Mouse (Mus musculus): ENCODE data around the gene Pde3b. TPM values are rescaled to one million over a fixed set of nuclear protein-coding genes. Genes with fewer than 3 reads are reported as not detected.
"Not testable (repeated sequence)": the region's sequence is repeated elsewhere in the genome, so short reads cannot be mapped to it uniquely, and the experiment has no call there.

The Pde3b gene
- total RNA-seq (2022), result 10 to 100 TPM in 3 of 4 experiments, 1 to 10 TPM in 1; 7.3 to 13.3 (median 11.6) TPM

- peak; percentile 20 to 34 for DNase-seq (ENCODE audit: low spot score in 2 of 2)
Measured at GRCm38 (mm10) chr7:114414421-114415335, at the start of gene Pde3b. Gene Pde3b, plus strand, starts transcription at chr7:114415281.

- DNase-seq (ENCODE audit: low spot score in 2 of 2), result no peak
Measured at GRCm38 (mm10) chr7:114402130-114402529, 13.0 kb upstream of the Pde3b start.

GRCm38 (mm10) chr7:114415336-114416020 is 397 bp downstream of the Pde3b start:
- DNase-seq (ENCODE audit: low spot score in 2 of 2), result peak; percentile 18 to 30

GRCm38 (mm10) chr7:114416021-114416845 is 1.2 kb downstream of the Pde3b start:
- peak; percentile 10 to 44 for DNase-seq (ENCODE audit: low spot score in 2 of 2)

- DNase-seq (ENCODE audit: low spot score in 2 of 2), result not testable (repeated sequence)
Measured at GRCm38 (mm10) chr7:114419331-114419730, 4.2 kb downstream of the Pde3b start.

GRCm38 (mm10) chr7:114420918-114421317 is 5.8 kb downstream of the Pde3b start:
- no peak for DNase-seq (ENCODE audit: low spot score in 2 of 2)

- DNase-seq (ENCODE audit: low spot score in 2 of 2), result no peak
Measured at GRCm38 (mm10) chr7:114422224-114422623, 7.1 kb downstream of the Pde3b start.

GRCm38 (mm10) chr7:114429768-114430167 is 14.7 kb downstream of the Pde3b start:
- no peak for DNase-seq (ENCODE audit: low spot score in 2 of 2)

GRCm38 (mm10) chr7:114431966-114432365 is 16.9 kb downstream of the Pde3b start:
- no peak for DNase-seq (ENCODE audit: low spot score in 2 of 2)

GRCm38 (mm10) chr7:114439726-114440125 is 24.6 kb downstream of the Pde3b start:
- DNase-seq (ENCODE audit: low spot score in 2 of 2), result no peak

- DNase-seq (ENCODE audit: low spot score in 2 of 2), result no peak
Measured at GRCm38 (mm10) chr7:114440494-114440893, 25.4 kb downstream of the Pde3b start.

GRCm38 (mm10) chr7:114452876-114453275 is 37.8 kb downstream of the Pde3b start:
- DNase-seq (ENCODE audit: low spot score in 2 of 2), result no peak

GRCm38 (mm10) chr7:114453300-114453990 is 38.4 kb downstream of the Pde3b start:
- DNase-seq (ENCODE audit: low spot score in 2 of 2), result no peak

GRCm38 (mm10) chr7:114454858-114455257 is 39.8 kb downstream of the Pde3b start:
- DNase-seq (ENCODE audit: low spot score in 2 of 2), result no peak

GRCm38 (mm10) chr7:114456904-114457303 is 41.8 kb downstream of the Pde3b start:
- DNase-seq (ENCODE audit: low spot score in 2 of 2), result no peak

GRCm38 (mm10) chr7:114459909-114460308 is 44.8 kb downstream of the Pde3b start:
- no peak for DNase-seq (ENCODE audit: low spot score in 2 of 2)

- no peak for DNase-seq (ENCODE audit: low spot score in 2 of 2)
Measured at GRCm38 (mm10) chr7:114461727-114462126, 46.6 kb downstream of the Pde3b start.

GRCm38 (mm10) chr7:114466358-114466757 is 51.3 kb downstream of the Pde3b start:
- no peak for DNase-seq (ENCODE audit: low spot score in 2 of 2)

GRCm38 (mm10) chr7:114472471-114472870 is 57.4 kb downstream of the Pde3b start:
- no peak for DNase-seq (ENCODE audit: low spot score in 2 of 2)

- DNase-seq (ENCODE audit: low spot score in 2 of 2), result no peak
Measured at GRCm38 (mm10) chr7:114474889-114475288, 59.8 kb downstream of the Pde3b start.

GRCm38 (mm10) chr7:114477884-114478283 is 62.8 kb downstream of the Pde3b start:
- DNase-seq (ENCODE audit: low spot score in 2 of 2), result no peak
